Mouse (Mus musculus): Measurements from ENCODE around the gene Gpx4. TPM values are rescaled to one million over a fixed set of nuclear protein-coding genes. Genes with fewer than 3 reads are reported as not detected.

Gpx4 gene
- polyA plus RNA-seq, 1 experiment from 2014 or later = 594 TPM

GRCm38 (mm10) chr10:80081075-80081474, 34.1 kb downstream of the Gpx4 start:
- H3K9ac ChIP-seq (ENCODE audit: low read length) = no peak overlapping the region
- H3K4me2 ChIP-seq = no peak overlapping the region
- no peak for ATAC-seq (ENCODE audit: low FRiP score)
- H3K36me3 ChIP-seq (ENCODE audit: control insufficient read depth, insufficient read depth, low read length) = 0 out of 2 replicates have a peak, but pooled peaks cover 5% of the 10 kb centered on the region
- no peaks in the 10 kb centered on the region for H3K27me3 ChIP-seq (ENCODE audit: control insufficient read depth, insufficient read depth, low read length)
- DNase-seq (ENCODE audit: low spot score, missing footprints) = no peak
- H3K27ac ChIP-seq (ENCODE audit: low read depth, low read length) = no peak overlapping the region
- H3K4me3 ChIP-seq (ENCODE audit: low read depth, low read length) = no peak overlapping the region
- H3K9me3 ChIP-seq (ENCODE audit: control insufficient read depth, low read length) = no peaks in the 10 kb centered on the region
- H3K4me1 ChIP-seq (ENCODE audit: control insufficient read depth, insufficient read depth, low read length) = no peaks in the 10 kb centered on the region
- WGBS = 74% methylated on average over 3 of the region's 3 CpGs

GRCm38 (mm10) chr10:80084817-80085487, 38.0 kb downstream of the Gpx4 start:
- Histone ChIP-seq H3K36me3 (ENCODE audit: control insufficient read depth, insufficient read depth, low read length) (0 out of 2 replicates have a peak, but pooled peaks cover 5% of the 10 kb centered on the region), H3K27ac (ENCODE audit: low read depth, low read length) (no peak overlapping the region), H3K4me1 (ENCODE audit: control insufficient read depth, insufficient read depth, low read length) (no peaks in the 10 kb centered on the region; the same call in 1 of the 2 replicates), H3K4me3 (ENCODE audit: low read depth, low read length) (no peak overlapping the region), H3K4me2 (no peak overlapping the region), H3K27me3 (ENCODE audit: control insufficient read depth, insufficient read depth, low read length) (no peaks in the 10 kb centered on the region), H3K9ac (ENCODE audit: low read length) (no peak overlapping the region), H3K9me3 (ENCODE audit: control insufficient read depth, low read length) (no peaks in the 10 kb centered on the region)
- 88% methylated on average over 9 of the region's 9 CpGs for WGBS
- DNase-seq (ENCODE audit: low spot score, missing footprints) = no peak
- no peak for ATAC-seq (ENCODE audit: low FRiP score)

- Histone ChIP-seq H3K27me3 (ENCODE audit: control insufficient read depth, insufficient read depth, low read length) (no peaks in the 10 kb centered on the region), H3K4me3 (ENCODE audit: low read depth, low read length) (no peak overlapping the region), H3K9me3 (ENCODE audit: control insufficient read depth, low read length) (no peaks in the 10 kb centered on the region), H3K9ac (ENCODE audit: low read length) (no peak overlapping the region), H3K4me2 (no peak overlapping the region), H3K36me3 (ENCODE audit: control insufficient read depth, insufficient read depth, low read length) (0 out of 2 replicates have a peak, but pooled peaks cover 2% of the 10 kb centered on the region), H3K27ac (ENCODE audit: low read depth, low read length) (no peak overlapping the region), H3K4me1 (ENCODE audit: control insufficient read depth, insufficient read depth, low read length) (no peaks in the 10 kb centered on the region; the same call in 1 of the 2 replicates)
- 94% methylated on average over 3 of the region's 3 CpGs for WGBS
- ATAC-seq (ENCODE audit: low FRiP score) (no peak), DNase-seq (ENCODE audit: low spot score, missing footprints) (no peak)
Measured at GRCm38 (mm10) chr10:80086847-80087246, 39.9 kb downstream of the Gpx4 start.

GRCm38 (mm10) chr10:80087483-80087882, 40.5 kb downstream of the Gpx4 start:
- no peak overlapping the region for H3K27ac ChIP-seq (ENCODE audit: low read depth, low read length)
- no peak overlapping the region for H3K4me2 ChIP-seq
- H3K4me1 ChIP-seq (ENCODE audit: control insufficient read depth, insufficient read depth, low read length) = no peaks in the 10 kb centered on the region; the same call in 1 of the 2 replicates
- H3K27me3 ChIP-seq (ENCODE audit: control insufficient read depth, insufficient read depth, low read length) = no peaks in the 10 kb centered on the region
- H3K36me3 ChIP-seq (ENCODE audit: control insufficient read depth, insufficient read depth, low read length) = 0 out of 2 replicates have a peak, but pooled peaks cover 2% of the 10 kb centered on the region
- no peaks in the 10 kb centered on the region for H3K9me3 ChIP-seq (ENCODE audit: control insufficient read depth, low read length)
- no peak overlapping the region for H3K9ac ChIP-seq (ENCODE audit: low read length)
- DNase-seq (ENCODE audit: low spot score, missing footprints) (no peak), ATAC-seq (ENCODE audit: low FRiP score) (no peak)
- 90% methylated on average over 8 of the region's 8 CpGs for WGBS
- H3K4me3 ChIP-seq (ENCODE audit: low read depth, low read length) = no peak overlapping the region

- H3K36me3 ChIP-seq (ENCODE audit: control insufficient read depth, insufficient read depth, low read length) = no peaks in the 10 kb centered on the region
- ATAC-seq (ENCODE audit: low FRiP score) = no peak
- no peaks in the 10 kb centered on the region for H3K27me3 ChIP-seq (ENCODE audit: control insufficient read depth, insufficient read depth, low read length)
- DNase-seq (ENCODE audit: low spot score, missing footprints) = no peak
- H3K9ac ChIP-seq (ENCODE audit: low read length) = no peak overlapping the region
- no peaks in the 10 kb centered on the region; the same call in 1 of the 2 replicates for H3K4me1 ChIP-seq (ENCODE audit: control insufficient read depth, insufficient read depth, low read length)
- no peaks in the 10 kb centered on the region for H3K9me3 ChIP-seq (ENCODE audit: control insufficient read depth, low read length)
- H3K4me3 ChIP-seq (ENCODE audit: low read depth, low read length) = no peak overlapping the region
- WGBS = 60% methylated on average over 4 of the region's 4 CpGs
- no peak overlapping the region for H3K27ac ChIP-seq (ENCODE audit: low read depth, low read length)
- no peak overlapping the region for H3K4me2 ChIP-seq
Measured at GRCm38 (mm10) chr10:80089146-80089545, 42.2 kb downstream of the Gpx4 start.

- no peaks in the 10 kb centered on the region for H3K36me3 ChIP-seq (ENCODE audit: control insufficient read depth, insufficient read depth, low read length)
- no peak overlapping the region for H3K4me2 ChIP-seq
- DNase-seq (ENCODE audit: low spot score, missing footprints) (no peak), ATAC-seq (ENCODE audit: low FRiP score) (no peak)
- WGBS = 100% methylated on average over 6 of the region's 6 CpGs
- H3K9me3 ChIP-seq (ENCODE audit: control insufficient read depth, low read length) = no peaks in the 10 kb centered on the region
- H3K4me3 ChIP-seq (ENCODE audit: low read depth, low read length) = no peak overlapping the region
- no peak overlapping the region for H3K27ac ChIP-seq (ENCODE audit: low read depth, low read length)
- no peaks in the 10 kb centered on the region for H3K27me3 ChIP-seq (ENCODE audit: control insufficient read depth, insufficient read depth, low read length)
- no peak overlapping the region for H3K9ac ChIP-seq (ENCODE audit: low read length)
- no peaks in the 10 kb centered on the region; the same call in 1 of the 2 replicates for H3K4me1 ChIP-seq (ENCODE audit: control insufficient read depth, insufficient read depth, low read length)
Measured at GRCm38 (mm10) chr10:80091527-80091926, 44.6 kb downstream of the Gpx4 start.

- no peak overlapping the region for H3K4me2 ChIP-seq
- H3K4me3 ChIP-seq (ENCODE audit: low read depth, low read length) = no peak overlapping the region
- H3K9me3 ChIP-seq (ENCODE audit: control insufficient read depth, low read length) = no peaks in the 10 kb centered on the region
- DNase-seq (ENCODE audit: low spot score, missing footprints) = no peak
- no peak for ATAC-seq (ENCODE audit: low FRiP score)
- H3K36me3 ChIP-seq (ENCODE audit: control insufficient read depth, insufficient read depth, low read length) = no peaks in the 10 kb centered on the region
- no peak overlapping the region for H3K27ac ChIP-seq (ENCODE audit: low read depth, low read length)
- WGBS = 89% methylated on average over 5 of the region's 5 CpGs
- H3K9ac ChIP-seq (ENCODE audit: low read length) = no peak overlapping the region
- H3K4me1 ChIP-seq (ENCODE audit: control insufficient read depth, insufficient read depth, low read length) = peaks cover 3% of the 10 kb centered on the region; the same call in 1 of the 2 replicates
- no peaks in the 10 kb centered on the region for H3K27me3 ChIP-seq (ENCODE audit: control insufficient read depth, insufficient read depth, low read length)
Measured at GRCm38 (mm10) chr10:80092690-80093089, 45.7 kb downstream of the Gpx4 start.

- DNase-seq (ENCODE audit: low spot score, missing footprints) (no peak), ATAC-seq (ENCODE audit: low FRiP score) (no peak)
- H3K27me3 ChIP-seq (ENCODE audit: control insufficient read depth, insufficient read depth, low read length) = no peaks in the 10 kb centered on the region
- peaks cover 3% of the 10 kb centered on the region; the same call in 1 of the 2 replicates for H3K4me1 ChIP-seq (ENCODE audit: control insufficient read depth, insufficient read depth, low read length)
- no peaks in the 10 kb centered on the region for H3K36me3 ChIP-seq (ENCODE audit: control insufficient read depth, insufficient read depth, low read length)
- H3K9me3 ChIP-seq (ENCODE audit: control insufficient read depth, low read length) = no peaks in the 10 kb centered on the region
- H3K9ac ChIP-seq (ENCODE audit: low read length) = no peak overlapping the region
- 84% methylated on average over 6 of the region's 6 CpGs for WGBS
- H3K27ac ChIP-seq (ENCODE audit: low read depth, low read length) = no peak overlapping the region
- no peak overlapping the region for H3K4me3 ChIP-seq (ENCODE audit: low read depth, low read length)
- no peak overlapping the region for H3K4me2 ChIP-seq
Measured at GRCm38 (mm10) chr10:80094085-80094484, 47.1 kb downstream of the Gpx4 start.

- H3K27ac ChIP-seq (ENCODE audit: low read depth, low read length) = no peak overlapping the region
- 0 out of 2 replicates have a peak, but pooled peaks cover 3% of the 10 kb centered on the region for H3K4me1 ChIP-seq (ENCODE audit: control insufficient read depth, insufficient read depth, low read length)
- no peaks in the 10 kb centered on the region for H3K9me3 ChIP-seq (ENCODE audit: control insufficient read depth, low read length)
- 83% methylated on average over 3 of the region's 3 CpGs for WGBS
- H3K4me3 ChIP-seq (ENCODE audit: low read depth, low read length) = no peak overlapping the region
- H3K27me3 ChIP-seq (ENCODE audit: control insufficient read depth, insufficient read depth, low read length) = no peaks in the 10 kb centered on the region
- ATAC-seq (ENCODE audit: low FRiP score) (no peak), DNase-seq (ENCODE audit: low spot score, missing footprints) (no peak)
- H3K9ac ChIP-seq (ENCODE audit: low read length) = no peak overlapping the region
- H3K36me3 ChIP-seq (ENCODE audit: control insufficient read depth, insufficient read depth, low read length) = no peaks in the 10 kb centered on the region
- H3K4me2 ChIP-seq = no peak overlapping the region
Measured at GRCm38 (mm10) chr10:80094684-80095083, 47.7 kb downstream of the Gpx4 start.
